Mouse (Mus musculus): ENCODE measurements at regions not wholly inside any gene's neighbourhood (a gene's known extent, or its start where the extent isn't known, plus 50 kb on each side); places are given as distances from the start of the nearest gene placed in this dataset.

DNA sequence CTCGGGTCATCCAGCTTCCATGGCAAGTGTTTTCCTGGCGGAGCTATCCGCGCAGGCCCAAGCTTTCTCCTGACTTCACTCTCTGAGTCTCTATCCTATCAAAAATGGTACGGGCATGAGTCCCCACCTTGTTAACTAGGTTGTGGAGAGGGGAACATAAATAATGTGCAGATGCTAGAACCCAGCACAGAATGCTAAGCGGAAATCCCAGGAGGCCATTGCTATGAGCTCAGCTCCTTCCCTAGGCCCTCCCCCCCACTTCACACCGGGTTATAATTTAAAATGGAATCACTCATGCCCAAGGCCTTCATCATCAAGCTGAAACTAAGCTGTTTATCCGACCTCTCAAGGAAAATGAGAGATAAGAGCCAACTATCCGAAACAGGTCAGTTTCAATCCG is 60.4 kb upstream of the Cd83 start:
- DNase-seq (ENCODE audit: low spot score in 2 of 2), result no peak

DNA sequence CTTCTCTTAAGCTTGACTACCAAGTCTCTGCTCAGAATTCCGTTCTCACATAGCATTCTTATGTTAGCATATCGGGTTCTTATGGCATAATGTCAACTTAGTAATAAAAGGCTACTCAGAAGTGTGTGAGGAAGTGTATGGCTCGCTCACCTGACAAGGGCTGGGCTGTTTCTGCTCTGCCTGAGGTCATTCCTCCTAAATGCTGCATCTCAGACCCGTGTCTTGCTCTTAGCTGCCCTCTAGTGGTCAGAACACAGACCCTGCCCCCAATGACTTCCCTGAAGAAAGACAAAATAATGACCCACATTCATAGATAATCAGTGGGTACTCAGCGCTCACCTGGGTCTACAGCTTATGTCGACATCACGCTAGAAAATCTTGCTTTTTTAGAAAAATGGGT is 58.9 kb upstream of the Cd83 start:
- DNase-seq (ENCODE audit: low spot score in 2 of 2), result peak; percentile 18 to 39

DNA sequence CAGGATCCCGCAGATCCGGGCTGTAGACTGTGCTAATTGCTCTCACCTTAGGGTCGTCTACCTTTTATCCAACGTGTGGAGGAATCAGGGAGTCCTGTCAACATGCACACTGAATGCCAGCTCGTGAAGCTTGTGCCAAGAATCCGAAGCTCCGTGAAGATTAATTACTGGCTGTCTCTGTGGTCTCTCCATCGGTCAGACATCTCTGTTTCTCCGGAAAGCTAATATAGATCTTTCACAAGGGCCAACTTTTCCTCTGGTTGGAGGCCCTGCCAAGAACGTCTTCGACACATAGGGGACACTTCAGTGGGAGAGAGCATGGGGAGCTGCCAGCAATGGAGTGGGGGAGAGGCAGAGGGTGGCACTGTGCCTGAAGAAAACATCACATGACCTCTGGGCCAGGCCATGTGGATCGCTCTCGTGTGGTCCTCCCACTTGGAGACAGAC is 57.7 kb upstream of the Cd83 start:
- DNase-seq (ENCODE audit: low spot score in 2 of 2), result no peak

DNA sequence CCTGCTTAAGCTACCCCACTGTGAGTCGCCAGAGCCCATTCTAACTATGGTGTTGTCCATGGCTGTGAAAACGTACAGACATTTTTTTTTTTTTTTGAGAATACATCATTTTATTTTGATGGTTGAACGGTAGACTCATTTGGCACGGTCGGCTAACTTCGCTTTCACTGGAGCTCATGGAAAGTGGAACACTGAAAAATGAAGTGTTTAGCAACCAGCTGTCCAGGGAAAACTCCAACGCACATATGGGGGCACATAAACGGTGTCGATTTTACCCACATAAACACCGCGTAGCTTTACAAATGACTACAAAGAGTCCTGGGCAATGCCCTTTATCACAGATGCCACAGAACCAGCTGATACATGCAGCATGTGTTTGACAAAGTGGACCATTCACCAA is 55.0 kb upstream of the Cd83 start:
- DNase-seq (ENCODE audit: low spot score in 2 of 2), result no peak

DNA sequence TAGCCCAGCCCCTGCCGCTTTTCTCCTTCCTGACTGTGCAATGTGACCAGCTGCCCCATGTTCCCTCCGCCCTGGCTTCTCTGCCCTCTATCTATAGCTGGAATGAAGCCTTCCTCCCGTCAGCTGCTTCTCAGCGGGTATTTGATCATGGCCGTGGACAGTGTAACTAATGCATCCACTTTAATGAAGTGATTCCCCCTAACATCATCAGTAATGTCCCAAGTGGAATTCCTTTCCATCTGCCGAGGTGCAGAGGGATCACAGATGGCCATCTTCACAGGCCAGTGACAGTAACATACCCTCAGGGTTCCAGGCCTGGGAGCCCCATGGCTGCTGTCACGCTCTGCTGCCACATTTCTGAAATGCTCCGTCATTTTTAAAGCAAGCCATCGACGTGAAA is 51.5 kb upstream of the Cd83 start:
- DNase-seq (ENCODE audit: low spot score in 2 of 2), result no peak

DNA sequence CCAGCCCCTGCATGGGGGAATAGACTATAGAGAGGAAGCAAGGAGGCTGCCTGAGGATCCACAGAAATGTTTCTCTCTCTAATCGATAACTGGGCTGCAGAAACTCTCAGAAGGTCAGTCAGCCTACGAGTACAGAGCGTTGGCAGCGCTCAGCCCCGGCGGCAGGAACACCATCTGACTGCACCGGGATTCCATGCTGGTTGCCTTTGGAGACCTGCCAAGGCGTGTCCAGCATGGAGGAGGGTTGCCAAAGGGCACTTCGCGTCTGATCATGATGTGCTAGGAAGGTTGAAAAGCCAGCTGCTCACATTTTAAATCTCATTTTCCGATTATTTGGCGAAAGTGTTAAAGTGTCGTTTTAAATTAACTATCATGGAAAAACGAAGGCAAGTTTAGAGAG is 49.9 kb upstream of the Cd83 start:
- DNase-seq (ENCODE audit: low spot score in 2 of 2), result peak; percentile 48 to 53

All from gastrocnemius, adult 8-10 months (tissue).